Mouse (Mus musculus) forebrain, embryonic 16.5 days (tissue): ENCODE measurements around the gene Hist1h2bb. TPM values are rescaled to one million over a fixed set of nuclear protein-coding genes. Genes with fewer than 3 reads are reported as not detected.
"Not testable (repeated sequence)": the region's sequence is repeated elsewhere in the genome, so short reads cannot be mapped to it uniquely, and the experiment has no call there.

Source experiments
- ATAC-seq: fragments of 200-750 bp; cut with Nextera tagmentation; 2 replicates; pipeline ENCODE4 v1.8.0; 2017; ENCODE audit warnings: mild to moderate bottlenecking, moderate library complexity
- H3K27ac ChIP-seq: fragments of 300-500 bp; sonication (generic); 2 replicates; pipeline ENCODE4 v1.5.1; 2014; ENCODE audit warnings: low read length, control low read depth
- H3K27me3 ChIP-seq: fragments of 300-500 bp; sonication (generic); replicated peaks from 2 replicates; pipeline ENCODE4 v1.6.1; 2014; ENCODE audit warnings: low read length; ENCODE audit not compliant: control insufficient read depth, insufficient read depth
- H3K36me3 ChIP-seq: fragments of 300-500 bp; sonication (generic); 2 replicates; pipeline ENCODE4 v1.6.1; 2014; ENCODE audit not compliant: control insufficient read depth, insufficient read depth
- H3K4me1 ChIP-seq: fragments of 300-500 bp; sonication (generic); replicated peaks from 2 replicates; pipeline ENCODE4 v1.6.1; 2014; ENCODE audit warnings: low read length; ENCODE audit not compliant: control insufficient read depth, insufficient read depth
- H3K4me2 ChIP-seq: fragments of 300-500 bp; sonication (generic); 2 replicates; pipeline ENCODE4 v1.6.1; 2014; ENCODE audit warnings: mild to moderate bottlenecking, low read length, control low read depth
- H3K4me3 ChIP-seq: fragments of 300-500 bp; sonication (generic); replicated peaks from 2 replicates; pipeline ENCODE4 v1.5.1; 2014; ENCODE audit warnings: mild to moderate bottlenecking, low read length, control low read depth
- H3K9ac ChIP-seq: fragments of 300-500 bp; sonication (generic); replicated peaks from 2 replicates; pipeline ENCODE4 v1.6.1; 2014; ENCODE audit warnings: low read depth, low read length, control low read depth
- H3K9me3 ChIP-seq: fragments of 300-500 bp; sonication (generic); 2 replicates; pipeline ENCODE4 v1.6.1; 2016; ENCODE audit warnings: low read length; ENCODE audit not compliant: control insufficient read depth
- WGBS: fragments of 180-500 bp; shearing (Covaris S2); extraction: QIAGEN DNeasy Blood & Tissue Kit; methylation state at CpG from one replicate; pipeline ENCODE4 v1.1.7; 2014; 5-methylcytosine and 5-hydroxymethylcytosine counted together
- polyA plus RNA-seq: library from polyadenylated mRNA; unstranded; fragments of >200 nt; fragmentation: Nextera tagmentation; extraction: Ambion mirVana; gene quantifications from 2 replicates; pipeline ENCODE4 v1.2.1, GENCODE M21; 2015

Hist1h2bb gene
- polyA plus RNA-seq = 0.86 and 0.95 TPM in 2 replicates

- Histone ChIP-seq H3K9ac (peak within 1 kb of the TSS; percentile 56), H3K4me3 (peak within 1 kb of the TSS; percentile 46), H3K27ac (peak within 1 kb of the TSS; percentile 96), H3K4me2 (peak within 1 kb of the TSS; percentile 84)
- not testable (repeated sequence) for H3K27me3 ChIP-seq, H3K4me1 ChIP-seq, H3K9me3 ChIP-seq, H3K36me3 ChIP-seq
- WGBS = under 1% methylated on average over 38 of the region's 58 CpGs
- peak; percentile 92 for ATAC-seq
Observed at GRCm38 (mm10) chr13:23746201-23747080, at the start of gene Hist1h2bb. TSS of gene Hist1h2bb (plus strand) at chr13:23746734.

GRCm38 (mm10) chr13:23697491-23698299, 48.8 kb upstream of the Hist1h2bb start:
- WGBS = under 1% methylated on average over 22 of the region's 32 CpGs
- peak; percentile 51 for ATAC-seq

GRCm38 (mm10) chr13:23698300-23698693, 48.2 kb upstream of the Hist1h2bb start, which contains the start of gene Hist1h4c:
TSS of gene Hist1h4c (minus strand) at chr13:23698454.
- H3K4me3 ChIP-seq = peak within 1 kb of the TSS; percentile 46
- H3K36me3 ChIP-seq = no peaks in the 10 kb centered on the region
- H3K27ac ChIP-seq = peak within 1 kb of the TSS; percentile 86
- WGBS = under 1% methylated on average over 20 of the region's 22 CpGs
- ATAC-seq = peak; percentile 96
- H3K27me3 ChIP-seq = no peaks in the 10 kb centered on the region
- H3K4me2 ChIP-seq = peak within 1 kb of the TSS; percentile 65
- H3K4me1 ChIP-seq = peaks cover 4% of the 10 kb centered on the region
- H3K9ac ChIP-seq = peak within 1 kb of the TSS; percentile 49
- no peaks in the 10 kb centered on the region for H3K9me3 ChIP-seq

More at GRCm38 (mm10) chr13:23697491-23698299, 48.8 kb upstream of the Hist1h2bb start:
- peak overlapping the region; percentile 49 for H3K9ac ChIP-seq
- H3K27ac ChIP-seq = peak overlapping the region; percentile 86
- H3K4me1 ChIP-seq = peaks cover 4% of the 10 kb centered on the region
- H3K4me2 ChIP-seq = peak overlapping the region; percentile 65
- H3K4me3 ChIP-seq = peak overlapping the region; percentile 46
- no peaks in the 10 kb centered on the region for H3K36me3 ChIP-seq
- no peaks in the 10 kb centered on the region for H3K27me3 ChIP-seq
- H3K9me3 ChIP-seq = no peaks in the 10 kb centered on the region

GRCm38 (mm10) chr13:23698996-23699395, 47.5 kb upstream of the Hist1h2bb start:
- H3K4me2 ChIP-seq = peak overlapping the region; percentile 52
- H3K4me1 ChIP-seq = peaks cover 4% of the 10 kb centered on the region
- H3K27ac ChIP-seq = peak overlapping the region; percentile 62
- no peaks in the 10 kb centered on the region for H3K9me3 ChIP-seq
- H3K27me3 ChIP-seq = no peaks in the 10 kb centered on the region
- no peak overlapping the region for H3K9ac ChIP-seq
- H3K36me3 ChIP-seq = no peaks in the 10 kb centered on the region
- H3K4me3 ChIP-seq = no peak overlapping the region
- WGBS = 46% methylated on average over 6 of the region's 6 CpGs
- no peak for ATAC-seq

- Histone ChIP-seq H3K4me3 (no peak overlapping the region), H3K27ac (no peak overlapping the region), H3K4me1 (peaks cover 4% of the 10 kb centered on the region), H3K27me3 (no peaks in the 10 kb centered on the region), H3K36me3 (no peaks in the 10 kb centered on the region), H3K9me3 (no peaks in the 10 kb centered on the region), H3K9ac (no peak overlapping the region), H3K4me2 (no peak overlapping the region)
- WGBS = 65% methylated on average over 3 of the region's 3 CpGs
- ATAC-seq = no peak
Observed at GRCm38 (mm10) chr13:23699767-23700166, 46.8 kb upstream of the Hist1h2bb start.

GRCm38 (mm10) chr13:23700786-23701520, 45.6 kb upstream of the Hist1h2bb start:
- H3K36me3 ChIP-seq = no peaks in the 10 kb centered on the region
- no peak overlapping the region for H3K4me3 ChIP-seq
- ATAC-seq = peak; percentile 30; the same call in 1 of the 2 replicates
- no peaks in the 10 kb centered on the region for H3K9me3 ChIP-seq
- 30% methylated on average over 8 of the region's 8 CpGs for WGBS
- H3K4me1 ChIP-seq = peaks cover 4% of the 10 kb centered on the region
- H3K4me2 ChIP-seq = no peak overlapping the region
- no peak overlapping the region for H3K9ac ChIP-seq
- H3K27ac ChIP-seq = no peak overlapping the region
- no peaks in the 10 kb centered on the region for H3K27me3 ChIP-seq

GRCm38 (mm10) chr13:23702220-23702619, 44.3 kb upstream of the Hist1h2bb start:
- peaks cover 4% of the 10 kb centered on the region for H3K4me1 ChIP-seq
- H3K4me2 ChIP-seq = no peak overlapping the region
- no peak overlapping the region for H3K27ac ChIP-seq
- no peaks in the 10 kb centered on the region for H3K36me3 ChIP-seq
- WGBS = 84% methylated on average over 4 of the region's 4 CpGs
- H3K9ac ChIP-seq = no peak overlapping the region
- H3K27me3 ChIP-seq = no peaks in the 10 kb centered on the region
- H3K9me3 ChIP-seq = no peaks in the 10 kb centered on the region
- ATAC-seq = no peak
- no peak overlapping the region for H3K4me3 ChIP-seq

GRCm38 (mm10) chr13:23702801-23703200, 43.7 kb upstream of the Hist1h2bb start:
- H3K4me2 ChIP-seq, H3K4me1 ChIP-seq, H3K27ac ChIP-seq, H3K9ac ChIP-seq, ATAC-seq, H3K36me3 ChIP-seq, H3K4me3 ChIP-seq, H3K27me3 ChIP-seq, H3K9me3 ChIP-seq: not testable (repeated sequence)
- 86% methylated on average over 2 of the region's 2 CpGs for WGBS
